Mouse (Mus musculus): ENCODE measurements around the gene 4930535I16Rik. TPM values are rescaled to one million over a fixed set of nuclear protein-coding genes. Genes with fewer than 3 reads are reported as not detected.
A peak's percentile ranks its signal among the peaks of the same experiment; 100 is the strongest.

4930535I16Rik gene
- polyA plus RNA-seq, 1 experiment: not detected

DNA sequence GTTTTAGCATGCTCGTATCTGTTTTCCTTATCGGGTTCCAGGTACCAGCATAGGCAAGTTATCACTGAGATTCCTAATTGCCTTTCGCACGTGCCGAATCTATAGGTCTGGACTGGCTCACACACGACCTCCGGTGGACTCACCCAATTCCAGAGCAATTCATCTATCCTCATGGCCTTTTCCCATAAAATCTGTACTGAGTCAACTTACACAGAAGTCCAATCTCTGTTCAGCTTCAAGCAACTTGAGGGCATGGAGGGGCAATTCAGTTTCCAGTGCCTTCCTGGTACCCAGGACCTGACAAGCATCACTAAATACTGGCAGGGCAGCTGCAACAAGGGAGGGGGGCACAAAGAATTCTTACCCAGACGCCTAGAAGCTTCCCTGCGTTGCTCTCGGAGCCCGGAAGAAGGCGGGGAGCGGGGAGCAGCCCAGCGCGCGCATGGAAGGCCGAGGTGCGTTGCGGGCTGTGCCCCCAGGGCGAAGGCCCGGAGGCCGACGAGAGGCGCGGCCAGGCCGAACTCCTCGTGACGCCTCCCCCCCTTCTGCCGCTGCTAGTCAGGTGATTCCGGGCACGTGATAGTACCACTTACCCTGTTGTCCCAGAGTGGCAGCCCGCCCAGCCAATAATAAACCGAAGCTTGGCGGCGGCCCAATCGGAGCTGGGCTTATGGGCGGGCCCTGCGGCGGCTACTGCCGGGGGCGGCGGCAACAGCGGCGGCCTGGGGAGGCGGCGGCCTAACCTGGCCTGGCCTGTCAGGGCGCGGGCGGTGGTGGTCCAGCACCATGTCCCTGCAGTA is 874 bp downstream of the 4930535I16Rik start, which contains the start of gene Rragc:
Gene Rragc, plus strand, starts transcription at position 699 of the 800 bp plus-strand sequence.
- TF ChIP-seq TAL1 (IDR thresholded peaks at IDR 0.05; ENCODE audit: low read length) (no peak), GATA1 (IDR thresholded peaks at IDR 0.05; ENCODE audit: low read length) (no peak)
- H3K36me3 ChIP-seq (ENCODE audit: control insufficient read depth): peaks cover 43% of the 10 kb centered on the region
- H3K4me3 ChIP-seq (replicated peaks): peak within 1 kb of the TSS; percentile 97
- H3K4me1 ChIP-seq (ENCODE audit: control insufficient read depth): peaks cover 28% of the 10 kb centered on the region
- no peaks in the 10 kb centered on the region for H3K27me3 ChIP-seq (ENCODE audit: control insufficient read depth)
- no peaks in the 10 kb centered on the region for H3K9me3 ChIP-seq (ENCODE audit: control insufficient read depth, low read length)

GRCm38 (mm10) chr4:123912431-123912830 is 5.4 kb downstream of the 4930535I16Rik start:
- Histone ChIP-seq H3K4me1 (ENCODE audit: control insufficient read depth) (peaks cover 15% of the 10 kb centered on the region), H3K4me3 (replicated peaks) (no peak overlapping the region), H3K9me3 (ENCODE audit: control insufficient read depth, low read length) (no peaks in the 10 kb centered on the region), H3K36me3 (ENCODE audit: control insufficient read depth) (peaks cover 54% of the 10 kb centered on the region), H3K27me3 (ENCODE audit: control insufficient read depth) (no peaks in the 10 kb centered on the region)
- no peak for TF ChIP-seq TAL1 (IDR thresholded peaks at IDR 0.05; ENCODE audit: low read length)
- TF ChIP-seq GATA1 (IDR thresholded peaks at IDR 0.05; ENCODE audit: low read length): no peak

DNA sequence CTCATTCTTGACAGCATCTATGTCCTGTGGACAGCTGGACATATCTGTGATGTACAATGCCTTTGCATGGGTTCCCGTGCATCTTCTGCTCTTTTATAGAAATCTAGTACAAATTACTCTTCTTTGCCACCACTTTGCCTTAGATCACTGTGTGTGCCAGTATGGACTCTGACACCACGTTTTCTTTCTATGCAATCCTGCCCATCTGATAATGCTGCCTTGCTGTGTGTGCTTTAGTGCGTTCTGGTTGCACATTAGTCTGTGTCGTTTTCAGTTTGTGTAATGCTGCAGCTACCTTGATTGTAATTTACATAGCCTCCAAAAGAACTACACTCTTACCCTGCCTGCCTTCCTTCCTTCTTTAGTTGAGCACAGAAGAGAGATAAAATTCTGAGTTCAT is 6.3 kb downstream of the 4930535I16Rik start:
- Histone ChIP-seq H3K9me3 (ENCODE audit: control insufficient read depth, low read length) (no peaks in the 10 kb centered on the region), H3K4me1 (ENCODE audit: control insufficient read depth) (peaks cover 15% of the 10 kb centered on the region), H3K36me3 (ENCODE audit: control insufficient read depth) (peaks cover 59% of the 10 kb centered on the region), H3K4me3 (replicated peaks) (no peak overlapping the region), H3K27me3 (ENCODE audit: control insufficient read depth) (no peaks in the 10 kb centered on the region)
- TF ChIP-seq GATA1 (IDR thresholded peaks at IDR 0.05; ENCODE audit: low read length) (no peak), TAL1 (IDR thresholded peaks at IDR 0.05; ENCODE audit: low read length) (no peak)

DNA sequence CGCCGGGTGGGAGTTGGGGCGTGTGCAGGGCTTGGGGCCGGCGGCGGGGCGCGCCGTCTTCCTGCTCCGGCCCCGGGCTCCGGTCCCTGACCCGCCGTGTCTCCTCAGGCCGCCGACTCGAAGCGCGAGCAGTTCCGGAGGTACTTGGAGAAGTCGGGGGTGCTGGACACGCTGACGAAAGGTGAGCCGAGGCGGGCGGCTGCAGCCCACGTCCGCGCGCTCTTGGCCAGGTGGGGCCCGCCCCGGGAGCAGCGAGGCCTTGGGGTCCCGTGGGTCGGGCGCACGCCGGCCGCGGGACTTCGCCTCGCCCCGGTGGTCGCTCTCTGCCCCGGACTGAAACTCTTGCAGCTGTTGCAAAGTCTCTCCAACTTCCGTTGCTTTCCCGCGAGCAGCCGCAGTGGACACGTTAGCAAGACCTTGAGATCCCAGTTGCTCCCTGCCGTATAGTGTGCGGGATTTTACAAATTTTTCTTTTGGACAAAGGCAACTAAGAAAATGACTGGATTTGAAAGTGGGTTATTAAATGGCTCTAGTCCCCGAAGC is 12.6 kb downstream of the 4930535I16Rik start:
- TF ChIP-seq GATA1 (IDR thresholded peaks at IDR 0.05; ENCODE audit: low read length): no peak
- no peak for TF ChIP-seq TAL1 (IDR thresholded peaks at IDR 0.05; ENCODE audit: low read length)
- Histone ChIP-seq H3K9me3 (ENCODE audit: control insufficient read depth, low read length) (no peaks in the 10 kb centered on the region), H3K27me3 (ENCODE audit: control insufficient read depth) (no peaks in the 10 kb centered on the region), H3K4me3 (replicated peaks) (peak overlapping the region; percentile 94), H3K4me1 (ENCODE audit: control insufficient read depth) (peaks cover 36% of the 10 kb centered on the region), H3K36me3 (ENCODE audit: control insufficient read depth) (peaks cover 25% of the 10 kb centered on the region)

DNA sequence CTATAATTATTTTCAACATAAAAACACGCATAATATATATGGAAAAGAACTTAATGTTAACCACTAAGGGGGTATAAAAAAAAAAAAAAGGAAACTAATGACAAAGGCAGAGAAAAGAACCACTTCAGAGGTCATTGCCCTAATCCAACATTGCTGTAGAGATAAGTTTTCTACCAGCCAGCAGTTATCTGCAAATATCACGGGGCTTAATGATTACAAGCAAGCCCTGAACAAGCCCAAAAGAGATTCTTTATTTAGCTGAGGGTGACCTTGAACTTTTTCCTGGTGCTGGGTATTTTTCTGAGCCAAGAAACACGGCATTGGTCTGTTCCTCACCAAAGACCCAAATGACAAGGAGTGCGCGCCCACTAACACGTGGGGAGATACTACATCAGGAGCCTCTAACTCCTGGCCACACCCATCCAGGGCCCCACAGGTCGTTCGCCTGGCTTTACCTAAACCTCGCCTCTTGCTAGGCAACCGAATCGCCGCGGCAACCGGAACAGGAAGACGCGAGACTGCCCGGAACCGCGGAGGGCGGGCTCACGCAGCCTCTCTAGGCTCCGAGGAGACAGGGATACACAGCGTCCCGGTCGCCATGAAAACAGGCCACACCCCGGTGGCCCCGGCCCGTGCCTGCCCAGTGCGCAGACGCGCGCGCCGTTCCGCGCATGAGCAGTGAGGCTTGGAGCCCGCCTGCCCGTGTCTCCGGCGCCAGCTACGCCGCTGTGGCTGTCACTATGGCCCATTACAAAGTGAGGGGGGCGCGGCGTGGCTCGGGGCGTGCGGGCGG is 13.3 kb downstream of the 4930535I16Rik start, which contains the start of gene Mycbp:
Gene Mycbp, plus strand, starts transcription at position 500 of the 793 bp plus-strand sequence.
- peaks cover 20% of the 10 kb centered on the region for H3K36me3 ChIP-seq (ENCODE audit: control insufficient read depth)
- peak within 1 kb of the TSS; percentile 94 for H3K4me3 ChIP-seq (replicated peaks)
- H3K27me3 ChIP-seq (ENCODE audit: control insufficient read depth): no peaks in the 10 kb centered on the region
- TF ChIP-seq TAL1 (IDR thresholded peaks at IDR 0.05; ENCODE audit: low read length) (no peak), GATA1 (IDR thresholded peaks at IDR 0.05; ENCODE audit: low read length) (no peak)
- no peaks in the 10 kb centered on the region for H3K9me3 ChIP-seq (ENCODE audit: control insufficient read depth, low read length)
- H3K4me1 ChIP-seq (ENCODE audit: control insufficient read depth): peaks cover 36% of the 10 kb centered on the region

GRCm38 (mm10) chr4:123903432-123903831 is 14.4 kb downstream of the 4930535I16Rik start:
- no peaks in the 10 kb centered on the region for H3K9me3 ChIP-seq (ENCODE audit: control insufficient read depth, low read length)
- H3K36me3 ChIP-seq (ENCODE audit: control insufficient read depth): peaks cover 10% of the 10 kb centered on the region
- no peak overlapping the region for H3K4me3 ChIP-seq (replicated peaks)
- H3K4me1 ChIP-seq (ENCODE audit: control insufficient read depth): peaks cover 36% of the 10 kb centered on the region
- TF ChIP-seq GATA1 (IDR thresholded peaks at IDR 0.05; ENCODE audit: low read length): no peak
- TF ChIP-seq TAL1 (IDR thresholded peaks at IDR 0.05; ENCODE audit: low read length): no peak
- no peaks in the 10 kb centered on the region for H3K27me3 ChIP-seq (ENCODE audit: control insufficient read depth)

GRCm38 (mm10) chr4:123898696-123899095 is 19.1 kb downstream of the 4930535I16Rik start:
- no peaks in the 10 kb centered on the region for H3K27me3 ChIP-seq (ENCODE audit: control insufficient read depth)
- peaks cover 5% of the 10 kb centered on the region for H3K4me1 ChIP-seq (ENCODE audit: control insufficient read depth)
- H3K36me3 ChIP-seq (ENCODE audit: control insufficient read depth): no peaks in the 10 kb centered on the region
- no peaks in the 10 kb centered on the region for H3K9me3 ChIP-seq (ENCODE audit: control insufficient read depth, low read length)
- TF ChIP-seq GATA1 (IDR thresholded peaks at IDR 0.05; ENCODE audit: low read length) (no peak), TAL1 (IDR thresholded peaks at IDR 0.05; ENCODE audit: low read length) (no peak)
- H3K4me3 ChIP-seq (replicated peaks): no peak overlapping the region

DNA sequence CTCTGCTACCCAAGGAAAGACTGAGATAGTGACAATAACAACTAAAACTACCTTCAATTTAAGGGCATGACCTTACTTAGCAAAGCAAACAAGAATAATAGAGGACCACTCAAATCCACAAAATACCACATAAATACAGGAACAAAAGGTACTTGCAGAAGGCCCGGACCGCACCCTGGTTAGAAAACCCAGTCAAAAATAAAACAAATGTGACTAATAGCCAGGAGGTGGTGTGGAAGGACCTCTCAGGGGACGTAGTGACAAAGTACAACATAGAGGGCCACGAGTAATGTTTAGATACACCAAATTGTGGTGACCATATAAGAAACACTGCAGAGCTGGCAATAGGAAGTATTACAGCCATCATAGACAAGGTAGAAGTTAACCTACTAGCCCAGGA is 23.5 kb downstream of the 4930535I16Rik start:
- no peak overlapping the region for H3K4me3 ChIP-seq (replicated peaks)
- TF ChIP-seq TAL1 (IDR thresholded peaks at IDR 0.05; ENCODE audit: low read length) (no peak), GATA1 (IDR thresholded peaks at IDR 0.05; ENCODE audit: low read length) (no peak)
- H3K4me1 ChIP-seq (ENCODE audit: control insufficient read depth): no peaks in the 10 kb centered on the region
- no peaks in the 10 kb centered on the region for H3K36me3 ChIP-seq (ENCODE audit: control insufficient read depth)
- H3K9me3 ChIP-seq (ENCODE audit: control insufficient read depth, low read length): no peaks in the 10 kb centered on the region
- H3K27me3 ChIP-seq (ENCODE audit: control insufficient read depth): no peaks in the 10 kb centered on the region

- no peaks in the 10 kb centered on the region for H3K4me1 ChIP-seq (ENCODE audit: control insufficient read depth)
- H3K36me3 ChIP-seq (ENCODE audit: control insufficient read depth): no peaks in the 10 kb centered on the region
- TF ChIP-seq GATA1 (IDR thresholded peaks at IDR 0.05; ENCODE audit: low read length) (no peak), TAL1 (IDR thresholded peaks at IDR 0.05; ENCODE audit: low read length) (no peak)
- no peaks in the 10 kb centered on the region for H3K9me3 ChIP-seq (ENCODE audit: control insufficient read depth, low read length)
- H3K27me3 ChIP-seq (ENCODE audit: control insufficient read depth): no peaks in the 10 kb centered on the region
- no peak overlapping the region for H3K4me3 ChIP-seq (replicated peaks)
Measured at GRCm38 (mm10) chr4:123893726-123894125, 24.1 kb downstream of the 4930535I16Rik start.

Other genes with a start within 250 kb of the 4930535I16Rik start
- gene Macf1, start 233.7 kb downstream of the 4930535I16Rik start, polyA plus RNA-seq (2012): 4.9 and 5.5 TPM in 2 replicates
- 8.9 and 13.5 TPM in 2 replicates for gene Ndufs5, start 199.8 kb downstream of the 4930535I16Rik start, polyA plus RNA-seq (2012)
- gene Akirin1, start 167.7 kb downstream of the 4930535I16Rik start, polyA plus RNA-seq (2012): 13.8 and 16.4 TPM in 2 replicates
- not detected in 2 replicates for gene Rhbdl2, start 130.1 kb downstream of the 4930535I16Rik start, polyA plus RNA-seq (2012)
- gene 4933427I04Rik, start 58.3 kb downstream of the 4930535I16Rik start, polyA plus RNA-seq (2012): not detected in 2 replicates
- gene Mycbp, start 13.2 kb downstream of the 4930535I16Rik start, polyA plus RNA-seq (2012): 3.2 and 5.4 TPM in 2 replicates
- 0.55 and 0.64 TPM in 2 replicates for gene Rragc, start 576 bp downstream of the 4930535I16Rik start, polyA plus RNA-seq (2012)